Mouse (Mus musculus) kidney, adult 9 months (tissue): ENCODE measurements at regions not wholly inside any gene's neighbourhood (a gene's known extent, or its start where the extent isn't known, plus 50 kb on each side); places are given as distances from the start of the nearest gene placed in this dataset.
"Not testable (repeated sequence)": the region's sequence is repeated elsewhere in the genome, so short reads cannot be mapped to it uniquely, and the experiment has no call there.

Experiments
- DNase-seq: peaks from one replicate; pipeline ENCODE4 v3.0.0; 2022

GRCm38 (mm10) chr8:103690438-103690837 lies 411.0 kb upstream of the Cdh5 start:
- no peak for DNase-seq

- no peak for DNase-seq
Measured at GRCm38 (mm10) chr8:103693531-103693930, 407.9 kb upstream of the Cdh5 start.

GRCm38 (mm10) chr8:103694331-103694891 lies 407.0 kb upstream of the Cdh5 start:
- no peak for DNase-seq

GRCm38 (mm10) chr8:103699016-103699520 lies 402.4 kb upstream of the Cdh5 start:
- DNase-seq: no peak

- no peak for DNase-seq
Measured at GRCm38 (mm10) chr8:103702236-103702635, 399.2 kb upstream of the Cdh5 start.

- DNase-seq: no peak
Measured at GRCm38 (mm10) chr8:103706084-103706483, 395.3 kb upstream of the Cdh5 start.

- not testable (repeated sequence) for DNase-seq
Measured at GRCm38 (mm10) chr8:103710871-103711270, 390.6 kb upstream of the Cdh5 start.

- DNase-seq: no peak
Measured at GRCm38 (mm10) chr8:103717723-103718122, 383.7 kb upstream of the Cdh5 start.

GRCm38 (mm10) chr8:103733466-103733865 lies 368.0 kb upstream of the Cdh5 start:
- DNase-seq: no peak

- peak; percentile 2 for DNase-seq
Measured at GRCm38 (mm10) chr8:103738330-103738729, 363.1 kb upstream of the Cdh5 start.

- no peak for DNase-seq
Measured at GRCm38 (mm10) chr8:103741395-103741794, 360.0 kb upstream of the Cdh5 start.

- DNase-seq: no peak
Measured at GRCm38 (mm10) chr8:103748734-103749133, 352.7 kb upstream of the Cdh5 start.

GRCm38 (mm10) chr8:103750278-103751097 lies 350.9 kb upstream of the Cdh5 start:
- no peak for DNase-seq

GRCm38 (mm10) chr8:103751161-103751560 lies 350.3 kb upstream of the Cdh5 start:
- no peak for DNase-seq

GRCm38 (mm10) chr8:103763821-103764220 lies 337.6 kb upstream of the Cdh5 start:
- no peak for DNase-seq

- DNase-seq: no peak
Measured at GRCm38 (mm10) chr8:103779658-103780057, 321.8 kb upstream of the Cdh5 start.

GRCm38 (mm10) chr8:103788308-103788707 lies 313.1 kb upstream of the Cdh5 start:
- no peak for DNase-seq

GRCm38 (mm10) chr8:103793331-103793730 lies 308.1 kb upstream of the Cdh5 start:
- DNase-seq: no peak

GRCm38 (mm10) chr8:103798630-103799029 lies 302.8 kb upstream of the Cdh5 start:
- not testable (repeated sequence) for DNase-seq

GRCm38 (mm10) chr8:103808171-103808570 lies 293.3 kb upstream of the Cdh5 start:
- DNase-seq: peak; percentile 43

- DNase-seq: peak; percentile 65
Measured at GRCm38 (mm10) chr8:103808580-103808979, 292.8 kb upstream of the Cdh5 start.

- no peak for DNase-seq
Measured at GRCm38 (mm10) chr8:103809140-103809539, 292.3 kb upstream of the Cdh5 start.

GRCm38 (mm10) chr8:103813954-103814591 lies 287.4 kb upstream of the Cdh5 start:
- DNase-seq: peak; percentile 32
